Mouse (Mus musculus) thymus, adult 18-20 months (tissue): Measurements from ENCODE around the gene Exog.

Experiments
- DNase-seq, 2 experiments: peaks; one replicate each; pipeline ENCODE4 v3.0.0; 2022; ENCODE audit warnings: mixed read lengths in 2 of 2

The Exog gene

GRCm38 (mm10) chr9:119444738-119445429, at the start of gene Exog:
Gene Exog, plus strand, starts transcription at chr9:119444943.
- peak; percentile 93 to 94 for DNase-seq

GRCm38 (mm10) chr9:119401351-119401750, 43.4 kb upstream of the Exog start:
- peak in 1 of 2 experiments; percentile 6 for DNase-seq

- peak; percentile 84 to 87 for DNase-seq
Measured at GRCm38 (mm10) chr9:119401801-119402214, 42.9 kb upstream of the Exog start, which contains the start of gene Acvr2b. Gene Acvr2b, plus strand, starts transcription at chr9:119402118.

- DNase-seq: peak; percentile 17 to 27
Measured at GRCm38 (mm10) chr9:119402253-119403235, 42.2 kb upstream of the Exog start.

- DNase-seq: peak in 1 of 2 experiments; percentile 21
Measured at GRCm38 (mm10) chr9:119403236-119403641, 41.5 kb upstream of the Exog start.

GRCm38 (mm10) chr9:119404090-119404489, 40.7 kb upstream of the Exog start:
- no peak for DNase-seq

- no peak for DNase-seq
Measured at GRCm38 (mm10) chr9:119407884-119408283, 36.9 kb upstream of the Exog start.

- no peak for DNase-seq
Measured at GRCm38 (mm10) chr9:119408898-119409664, 35.7 kb upstream of the Exog start.

- no peak for DNase-seq
Measured at GRCm38 (mm10) chr9:119409864-119410263, 34.9 kb upstream of the Exog start.

- no peak for DNase-seq
Measured at GRCm38 (mm10) chr9:119418025-119418424, 26.7 kb upstream of the Exog start.

GRCm38 (mm10) chr9:119419852-119420438, 24.8 kb upstream of the Exog start:
- DNase-seq: no peak

- no peak for DNase-seq
Measured at GRCm38 (mm10) chr9:119425217-119425975, 19.3 kb upstream of the Exog start.

GRCm38 (mm10) chr9:119425976-119426415, 18.7 kb upstream of the Exog start:
- DNase-seq: no peak

GRCm38 (mm10) chr9:119426483-119426882, 18.3 kb upstream of the Exog start:
- no peak for DNase-seq

- peak; percentile 34 to 39 for DNase-seq
Measured at GRCm38 (mm10) chr9:119430311-119430710, 14.4 kb upstream of the Exog start.

GRCm38 (mm10) chr9:119435855-119436254, 8.9 kb upstream of the Exog start:
- no peak for DNase-seq

GRCm38 (mm10) chr9:119438065-119438464, 6.7 kb upstream of the Exog start:
- DNase-seq: no peak

GRCm38 (mm10) chr9:119438498-119439000, 6.2 kb upstream of the Exog start:
- no peak for DNase-seq

GRCm38 (mm10) chr9:119445737-119446136, 994 bp downstream of the Exog start:
- DNase-seq: no peak

GRCm38 (mm10) chr9:119455967-119456366, 11.2 kb downstream of the Exog start:
- no peak for DNase-seq

- DNase-seq: no peak
Measured at GRCm38 (mm10) chr9:119457122-119457521, 12.4 kb downstream of the Exog start.
